Mouse (Mus musculus): ENCODE data around the gene Ampd2.

GRCm38 (mm10) chr3:108046944-108047655, 39.4 kb downstream of the Ampd2 start:
- no peak for TF ChIP-seq CTCF (IDR thresholded peaks at IDR 0.05; ENCODE audit: low read depth, low read length)
- TF ChIP-seq POLR2A (IDR thresholded peaks at IDR 0.05; ENCODE audit: extremely low read depth, insufficient read depth, low read length), result no peak

All from liver, adult 2 months (tissue).